Mouse (Mus musculus): Measurements from ENCODE around the gene Barhl1. TPM values are rescaled to one million over a fixed set of nuclear protein-coding genes. Genes with fewer than 3 reads are reported as not detected.

The Barhl1 gene
- polyA plus RNA-seq, 1 experiment from 2014 or later = not detected

- ATAC-seq (replicated peaks; ENCODE audit: insufficient number of reproducible peaks, insufficient read depth, low FRiP score, low read depth) = no peak
- H3K4me3 ChIP-seq = no peak overlapping the region
- no peaks in the 10 kb centered on the region for H3K9me3 ChIP-seq (replicated peaks)
- no peaks in the 10 kb centered on the region for H3K27me3 ChIP-seq
- H3K27ac ChIP-seq = no peak overlapping the region
- H3K9ac ChIP-seq = no peak overlapping the region
- peaks cover 32% of the 10 kb centered on the region for H3K36me3 ChIP-seq
- H3K4me1 ChIP-seq (replicated peaks) = no peaks in the 10 kb centered on the region
- 87% methylated on average over 7 of the region's 7 CpGs for WGBS
- no peak overlapping the region for H3K4me2 ChIP-seq
These were observed 20.6 kb downstream of the Barhl1 start for GRCm38 (mm10) chr2:28895876-28896275.

- H3K36me3 ChIP-seq = peaks cover 37% of the 10 kb centered on the region
- no peaks in the 10 kb centered on the region for H3K9me3 ChIP-seq (replicated peaks)
- H3K9ac ChIP-seq = no peak overlapping the region
- no peaks in the 10 kb centered on the region for H3K4me1 ChIP-seq (replicated peaks)
- no peak overlapping the region for H3K4me3 ChIP-seq
- H3K4me2 ChIP-seq = no peak overlapping the region
- no peak overlapping the region for H3K27ac ChIP-seq
- WGBS = 73% methylated on average over 6 of the region's 6 CpGs
- no peak for ATAC-seq (replicated peaks; ENCODE audit: insufficient number of reproducible peaks, insufficient read depth, low FRiP score, low read depth)
- no peaks in the 10 kb centered on the region for H3K27me3 ChIP-seq
These were observed 22.9 kb downstream of the Barhl1 start for GRCm38 (mm10) chr2:28893526-28893925.

GRCm38 (mm10) chr2:28892796-28893195, 23.7 kb downstream of the Barhl1 start:
- H3K4me2 ChIP-seq = no peak overlapping the region
- H3K27ac ChIP-seq = no peak overlapping the region
- no peaks in the 10 kb centered on the region for H3K27me3 ChIP-seq
- H3K9me3 ChIP-seq (replicated peaks) = no peaks in the 10 kb centered on the region
- H3K9ac ChIP-seq = no peak overlapping the region
- no peaks in the 10 kb centered on the region for H3K4me1 ChIP-seq (replicated peaks)
- ATAC-seq (replicated peaks; ENCODE audit: insufficient number of reproducible peaks, insufficient read depth, low FRiP score, low read depth) = no peak
- 81% methylated on average over 1 of the region's 1 CpGs for WGBS
- H3K36me3 ChIP-seq = peaks cover 36% of the 10 kb centered on the region
- H3K4me3 ChIP-seq = no peak overlapping the region

GRCm38 (mm10) chr2:28884914-28885313, 31.6 kb downstream of the Barhl1 start:
- no peak overlapping the region for H3K4me2 ChIP-seq
- H3K27ac ChIP-seq = no peak overlapping the region
- no peaks in the 10 kb centered on the region for H3K4me1 ChIP-seq (replicated peaks)
- H3K36me3 ChIP-seq = peaks cover 27% of the 10 kb centered on the region
- 84% methylated on average over 4 of the region's 4 CpGs for WGBS
- H3K9ac ChIP-seq = no peak overlapping the region
- no peak for ATAC-seq (replicated peaks; ENCODE audit: insufficient number of reproducible peaks, insufficient read depth, low FRiP score, low read depth)
- H3K27me3 ChIP-seq = no peaks in the 10 kb centered on the region
- H3K4me3 ChIP-seq = no peak overlapping the region
- H3K9me3 ChIP-seq (replicated peaks) = no peaks in the 10 kb centered on the region

- no peak for ATAC-seq (replicated peaks; ENCODE audit: insufficient number of reproducible peaks, insufficient read depth, low FRiP score, low read depth)
- H3K36me3 ChIP-seq = peaks cover 28% of the 10 kb centered on the region
These were observed 33.5 kb downstream of the Barhl1 start for GRCm38 (mm10) chr2:28882826-28883485.

GRCm38 (mm10) chr2:28882047-28882446, 34.4 kb downstream of the Barhl1 start:
- no peak overlapping the region for H3K9ac ChIP-seq
- no peak overlapping the region for H3K4me2 ChIP-seq
- 94% methylated on average over 3 of the region's 3 CpGs for WGBS
- H3K27me3 ChIP-seq = no peaks in the 10 kb centered on the region
- no peak overlapping the region for H3K4me3 ChIP-seq
- H3K36me3 ChIP-seq = peaks cover 28% of the 10 kb centered on the region
- ATAC-seq (replicated peaks; ENCODE audit: insufficient number of reproducible peaks, insufficient read depth, low FRiP score, low read depth) = no peak
- no peak overlapping the region for H3K27ac ChIP-seq
- no peaks in the 10 kb centered on the region for H3K9me3 ChIP-seq (replicated peaks)
- H3K4me1 ChIP-seq (replicated peaks) = no peaks in the 10 kb centered on the region

More at GRCm38 (mm10) chr2:28882826-28883485, 33.5 kb downstream of the Barhl1 start:
- Histone ChIP-seq H3K9me3 (replicated peaks) (no peaks in the 10 kb centered on the region), H3K4me2 (no peak overlapping the region), H3K4me3 (no peak overlapping the region), H3K9ac (no peak overlapping the region), H3K27ac (no peak overlapping the region), H3K4me1 (replicated peaks) (no peaks in the 10 kb centered on the region), H3K27me3 (no peaks in the 10 kb centered on the region)
- WGBS = 78% methylated on average over 6 of the region's 6 CpGs

- WGBS = 86% methylated on average over 3 of the region's 3 CpGs
- no peak overlapping the region for H3K9ac ChIP-seq
- ATAC-seq (replicated peaks; ENCODE audit: insufficient number of reproducible peaks, insufficient read depth, low FRiP score, low read depth) = no peak
These were observed 35.2 kb downstream of the Barhl1 start for GRCm38 (mm10) chr2:28881275-28881674.

GRCm38 (mm10) chr2:28875554-28875953, 40.9 kb downstream of the Barhl1 start:
- 87% methylated on average over 11 of the region's 11 CpGs for WGBS
- H3K36me3 ChIP-seq = peaks cover 32% of the 10 kb centered on the region; the same call in 1 of the 2 replicates

More at GRCm38 (mm10) chr2:28881275-28881674, 35.2 kb downstream of the Barhl1 start:
- no peaks in the 10 kb centered on the region for H3K4me1 ChIP-seq (replicated peaks)
- H3K27me3 ChIP-seq = no peaks in the 10 kb centered on the region
- no peak overlapping the region for H3K4me2 ChIP-seq
- H3K27ac ChIP-seq = no peak overlapping the region
- no peaks in the 10 kb centered on the region for H3K9me3 ChIP-seq (replicated peaks)
- H3K36me3 ChIP-seq = peaks cover 31% of the 10 kb centered on the region
- H3K4me3 ChIP-seq = no peak overlapping the region

GRCm38 (mm10) chr2:28867495-28867894, 49.0 kb downstream of the Barhl1 start:
- no peak for ATAC-seq (replicated peaks; ENCODE audit: insufficient number of reproducible peaks, insufficient read depth, low FRiP score, low read depth)
- H3K4me2 ChIP-seq = no peak overlapping the region
- peaks cover 23% of the 10 kb centered on the region for H3K36me3 ChIP-seq
- H3K4me1 ChIP-seq (replicated peaks) = no peaks in the 10 kb centered on the region
- no peaks in the 10 kb centered on the region for H3K27me3 ChIP-seq
- H3K27ac ChIP-seq = no peak overlapping the region
- no peaks in the 10 kb centered on the region for H3K9me3 ChIP-seq (replicated peaks)
- no peak overlapping the region for H3K4me3 ChIP-seq
- H3K9ac ChIP-seq = no peak overlapping the region
- WGBS = 69% methylated on average over 7 of the region's 7 CpGs

More at GRCm38 (mm10) chr2:28875554-28875953, 40.9 kb downstream of the Barhl1 start:
- Histone ChIP-seq H3K27me3 (no peaks in the 10 kb centered on the region), H3K9ac (no peak overlapping the region), H3K4me3 (no peak overlapping the region), H3K4me2 (no peak overlapping the region), H3K27ac (no peak overlapping the region), H3K9me3 (replicated peaks) (no peaks in the 10 kb centered on the region), H3K4me1 (replicated peaks) (no peaks in the 10 kb centered on the region)
- no peak for ATAC-seq (replicated peaks; ENCODE audit: insufficient number of reproducible peaks, insufficient read depth, low FRiP score, low read depth)

- Histone ChIP-seq H3K27me3 (no peaks in the 10 kb centered on the region), H3K9me3 (replicated peaks) (no peaks in the 10 kb centered on the region), H3K9ac (no peak overlapping the region), H3K4me3 (no peak overlapping the region), H3K4me2 (no peak overlapping the region), H3K36me3 (peaks cover 48% of the 10 kb centered on the region), H3K4me1 (replicated peaks) (no peaks in the 10 kb centered on the region), H3K27ac (no peak overlapping the region)
- ATAC-seq (replicated peaks; ENCODE audit: insufficient number of reproducible peaks, insufficient read depth, low FRiP score, low read depth) = no peak
These were observed 52.6 kb downstream of the Barhl1 start for GRCm38 (mm10) chr2:28863857-28864256.

- no peak overlapping the region for H3K4me2 ChIP-seq
- WGBS = 97% methylated on average over 8 of the region's 8 CpGs
- ATAC-seq (replicated peaks; ENCODE audit: insufficient number of reproducible peaks, insufficient read depth, low FRiP score, low read depth) = no peak
- no peak overlapping the region for H3K4me3 ChIP-seq
- H3K27ac ChIP-seq = no peak overlapping the region
- no peak overlapping the region for H3K9ac ChIP-seq
- H3K27me3 ChIP-seq = no peaks in the 10 kb centered on the region
- no peaks in the 10 kb centered on the region for H3K4me1 ChIP-seq (replicated peaks)
- no peaks in the 10 kb centered on the region for H3K9me3 ChIP-seq (replicated peaks)
- peaks cover 68% of the 10 kb centered on the region for H3K36me3 ChIP-seq
These were observed 55.6 kb downstream of the Barhl1 start for GRCm38 (mm10) chr2:28860678-28861423.

GRCm38 (mm10) chr2:28859303-28859702, 57.2 kb downstream of the Barhl1 start:
- Histone ChIP-seq H3K27ac (no peak overlapping the region), H3K9ac (no peak overlapping the region), H3K27me3 (no peaks in the 10 kb centered on the region), H3K4me1 (replicated peaks) (no peaks in the 10 kb centered on the region), H3K4me2 (no peak overlapping the region), H3K4me3 (no peak overlapping the region), H3K36me3 (peaks cover 65% of the 10 kb centered on the region), H3K9me3 (replicated peaks) (no peaks in the 10 kb centered on the region)
- no peak for ATAC-seq (replicated peaks; ENCODE audit: insufficient number of reproducible peaks, insufficient read depth, low FRiP score, low read depth)
- 86% methylated on average over 4 of the region's 4 CpGs for WGBS

All from heart, embryonic 15.5 days (tissue).